Mouse (Mus musculus) adrenal gland, adult 8-10 months (tissue): ENCODE measurements around the gene Tnfsf12. TPM values are rescaled to one million over a fixed set of nuclear protein-coding genes. Genes with fewer than 3 reads are reported as not detected.

ENCODE experiments used
- DNase-seq: peaks from one replicate; pipeline ENCODE4 v3.0.0; 2022
- total RNA-seq, 4 experiments: library from RNA; stranded (reverse); gene quantifications; 2 replicates each; pipeline ENCODE4 v1.2.4; 2022

The Tnfsf12 gene
- total RNA-seq, 4 experiments from 2014 or later = 24.1 to 47.6 (median 36.3) TPM

DNA sequence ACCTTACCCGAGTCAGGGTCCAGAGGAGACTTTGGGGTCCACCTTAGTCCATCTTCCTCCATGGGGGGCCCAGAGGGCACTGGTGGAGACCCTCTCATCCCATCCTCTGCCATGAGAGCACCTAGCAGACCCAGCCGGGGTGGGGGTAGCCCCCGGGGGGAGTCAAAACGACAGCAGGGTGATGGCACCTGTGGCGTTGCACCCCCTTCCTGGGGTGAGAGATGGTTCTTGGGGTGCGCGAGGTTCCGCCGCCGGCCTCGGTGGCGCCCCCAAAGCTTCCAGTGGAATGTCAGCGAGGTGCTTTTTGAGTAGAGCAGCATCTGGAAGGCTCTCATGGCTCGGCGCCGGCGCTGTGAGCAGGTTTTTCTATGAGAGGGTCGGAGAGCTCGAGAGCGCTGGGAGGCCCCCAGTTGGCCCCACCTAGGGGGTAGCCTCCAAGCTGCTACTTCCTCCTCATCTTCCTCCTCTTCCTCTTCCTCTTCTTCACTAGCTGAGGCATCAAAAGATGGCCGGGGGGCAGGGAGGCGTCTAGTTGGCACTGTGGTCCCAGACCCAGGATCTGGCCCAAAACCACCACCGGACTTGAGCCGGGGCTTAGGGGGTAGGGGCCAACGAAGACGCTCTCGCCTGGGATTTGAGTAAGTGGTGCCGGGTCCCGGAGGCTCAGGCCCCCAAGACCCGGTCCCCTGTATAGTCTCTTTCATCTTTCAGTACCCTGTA lies 15.4 kb downstream of the Tnfsf12 start:
- DNase-seq = no peak

DNA sequence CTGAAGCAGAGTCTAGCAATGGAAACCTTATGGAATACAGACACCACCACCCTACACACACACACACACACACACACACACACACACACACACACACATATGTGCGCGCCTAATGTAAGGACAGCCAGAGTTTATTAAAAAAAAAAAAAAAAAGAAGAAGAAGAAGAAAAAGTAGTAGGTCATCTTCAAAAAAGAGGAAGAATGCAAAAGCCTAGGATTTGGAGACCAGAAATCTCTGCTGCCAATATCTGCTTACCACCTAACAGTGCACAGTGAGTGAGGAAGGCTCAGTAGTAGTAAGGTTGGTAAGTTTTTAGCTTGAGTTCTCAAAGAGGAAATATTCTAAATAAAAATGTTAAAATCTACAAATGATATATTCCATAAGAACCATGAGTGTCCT lies 16.5 kb downstream of the Tnfsf12 start:
- DNase-seq = no peak

DNA sequence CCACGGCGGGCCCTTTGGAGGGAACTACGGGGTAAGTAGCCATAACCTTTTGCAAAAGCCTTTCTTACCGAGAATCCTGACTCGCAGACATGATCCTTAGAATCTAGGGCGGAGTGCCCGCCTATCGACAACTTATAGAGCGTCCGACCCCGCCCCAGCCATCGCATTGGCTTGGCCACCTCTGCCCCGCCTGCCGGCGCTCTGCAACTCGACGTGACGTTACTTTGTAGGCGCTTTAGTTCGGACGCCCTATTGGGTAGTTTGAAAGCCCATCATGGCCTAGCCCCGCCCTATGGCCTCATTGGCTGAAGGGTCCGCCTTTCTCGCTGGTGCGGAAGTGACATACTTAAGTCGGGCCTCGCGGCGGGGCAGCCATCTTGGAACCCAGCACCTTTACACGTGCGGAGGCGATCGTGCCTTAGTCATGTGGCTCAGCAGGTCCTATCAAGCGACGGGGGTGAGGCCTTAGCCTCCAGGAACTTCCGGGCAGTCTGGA lies 23.4 kb downstream of the Tnfsf12 start, which contains the start of gene Eif4a1:
TSS of gene Eif4a1 (minus strand) at position 213 of the 496 bp plus-strand sequence.
- peak; percentile 100 for DNase-seq

DNA sequence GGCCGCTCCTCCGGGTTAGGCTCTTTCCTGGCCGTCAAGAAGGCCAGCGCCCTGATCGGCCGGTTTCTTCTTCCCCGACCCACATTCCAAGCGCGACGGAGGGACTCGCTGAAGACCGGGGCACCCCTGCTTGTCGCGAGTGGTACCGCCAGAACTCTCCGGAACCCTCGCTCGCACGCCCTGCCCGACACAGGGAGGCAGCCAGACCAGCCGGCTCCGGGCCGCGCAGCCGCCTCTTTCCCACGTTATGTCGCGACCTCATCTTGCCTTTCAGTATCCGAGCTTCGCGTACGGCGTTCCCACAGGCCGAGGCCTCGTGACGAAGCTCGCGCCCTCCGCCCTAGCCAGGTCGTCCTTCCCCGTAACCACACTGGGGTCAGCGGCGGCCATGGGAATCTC lies 23.9 kb downstream of the Tnfsf12 start:
- DNase-seq = no peak

DNA sequence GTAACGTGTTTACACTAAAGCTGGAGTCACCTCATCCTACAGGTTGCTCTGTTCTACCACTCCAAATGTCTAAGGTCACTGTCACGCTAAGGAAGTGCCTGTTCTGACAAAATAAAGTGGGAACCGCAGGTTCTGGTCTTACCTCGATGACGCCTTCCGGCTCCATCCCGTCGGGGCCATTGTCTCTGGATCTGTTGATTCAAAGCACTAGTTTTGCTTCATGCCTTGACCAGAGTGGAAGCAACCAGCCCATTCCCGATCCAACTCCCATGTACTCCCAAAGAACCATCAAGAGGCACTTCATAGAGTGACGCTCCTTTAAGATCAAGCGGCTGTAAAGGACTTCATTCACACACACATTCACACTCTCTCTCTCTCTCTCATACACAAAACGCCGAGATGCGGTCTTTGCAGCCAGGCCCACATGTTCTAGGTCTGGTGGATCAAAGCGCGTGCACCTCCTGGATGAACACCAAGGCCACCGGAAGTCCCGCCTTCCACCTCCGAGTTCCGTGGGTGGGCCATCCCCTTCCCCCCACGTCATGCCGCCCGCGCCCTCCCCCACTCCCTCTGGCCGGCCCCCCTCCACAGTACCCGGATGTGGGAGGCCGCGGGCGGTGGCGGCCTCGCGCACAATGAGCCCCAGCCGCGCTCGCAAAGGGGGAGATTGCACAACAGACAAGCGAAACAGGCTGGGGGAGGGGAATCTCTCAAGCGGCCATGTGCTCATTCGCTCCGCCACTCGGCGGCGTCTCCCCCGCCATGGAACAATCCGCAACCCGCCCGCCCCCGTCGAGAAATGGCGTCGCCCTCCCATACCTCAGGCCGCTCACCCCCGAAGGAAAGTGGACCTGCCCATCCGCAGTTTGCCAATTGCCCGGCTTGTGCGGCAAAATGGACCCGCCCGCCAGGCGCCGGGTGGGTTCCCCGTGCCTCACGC lies 24.6 kb downstream of the Tnfsf12 start:
- peak; percentile 92 for DNase-seq

DNA sequence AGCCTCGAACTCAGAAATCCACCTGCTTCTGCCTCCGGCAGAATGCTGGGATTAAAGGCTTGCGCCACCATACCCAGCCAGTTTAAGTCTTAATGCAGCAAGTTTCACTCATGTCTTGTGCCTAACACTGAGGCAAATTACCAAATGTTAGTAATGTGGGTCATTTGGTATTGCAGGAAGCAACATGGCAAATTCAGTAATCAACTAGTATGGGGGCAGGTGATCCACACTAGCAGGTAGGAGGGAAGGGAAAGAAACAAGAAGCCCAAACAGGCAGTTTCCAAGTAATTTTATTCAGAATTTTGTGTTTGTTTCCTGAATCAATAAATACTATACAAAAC lies 29.0 kb downstream of the Tnfsf12 start:
- no peak for DNase-seq

DNA sequence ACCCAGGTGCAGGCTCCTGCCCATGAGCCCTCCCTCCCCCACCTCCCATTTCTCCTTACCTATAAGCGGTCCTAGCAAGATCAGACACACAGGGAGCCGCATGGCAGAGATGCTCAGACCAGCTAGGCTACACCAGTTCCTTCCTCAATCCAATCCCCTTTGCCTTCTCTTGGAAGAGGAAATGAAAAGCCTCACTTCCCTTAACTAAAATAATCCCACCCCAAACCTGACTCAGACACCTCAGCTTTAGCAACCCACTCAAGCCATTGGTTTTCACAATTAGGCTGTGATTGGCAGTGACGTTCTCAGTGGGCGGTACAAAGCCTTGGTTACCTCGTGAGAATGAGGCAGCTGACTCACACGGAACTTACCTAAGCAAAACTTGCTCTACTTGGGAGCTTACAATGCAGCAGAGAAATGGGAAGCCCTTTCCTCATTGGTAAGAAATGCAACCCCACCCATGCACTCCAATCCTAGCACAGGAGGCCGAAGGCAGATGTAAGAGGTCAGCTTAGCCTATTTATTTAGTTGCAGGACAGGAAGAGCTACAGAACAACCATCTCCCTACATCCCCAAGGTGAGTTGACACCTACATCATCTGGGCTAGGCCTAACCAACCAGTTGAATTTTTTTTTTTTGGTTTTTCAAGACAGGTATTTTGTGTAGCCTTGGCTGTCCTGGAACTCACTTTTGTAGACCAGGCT lies 29.5 kb downstream of the Tnfsf12 start, which contains the start of gene Cd68:
TSS of gene Cd68 (minus strand) at position 193 of the 704 bp plus-strand sequence.
- no peak for DNase-seq

DNA sequence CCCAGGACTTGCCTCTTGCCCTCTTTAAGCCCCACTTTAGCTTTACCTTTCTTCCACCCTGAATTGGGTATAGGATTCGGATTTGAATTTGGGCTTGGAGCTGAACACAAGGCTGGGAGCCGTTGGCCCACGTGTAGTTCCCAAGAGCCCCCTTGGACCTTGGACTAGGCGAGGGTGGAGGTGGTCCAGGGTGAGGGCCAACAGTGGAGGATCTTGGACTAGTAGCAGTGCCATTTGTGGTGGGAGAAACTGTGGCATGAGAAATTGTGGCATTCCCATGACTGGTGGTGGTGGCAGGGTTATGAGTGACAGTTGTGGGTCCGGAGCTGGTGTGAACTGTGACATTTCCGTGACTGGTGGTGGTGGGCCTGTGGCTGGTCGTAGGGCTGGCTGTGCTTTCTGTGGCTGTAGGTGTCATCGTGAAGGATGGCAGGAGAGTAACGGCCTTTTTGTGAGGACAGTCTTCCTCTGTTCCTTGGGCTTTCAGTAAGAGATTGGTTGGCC lies 30.1 kb downstream of the Tnfsf12 start:
- DNase-seq = no peak

DNA sequence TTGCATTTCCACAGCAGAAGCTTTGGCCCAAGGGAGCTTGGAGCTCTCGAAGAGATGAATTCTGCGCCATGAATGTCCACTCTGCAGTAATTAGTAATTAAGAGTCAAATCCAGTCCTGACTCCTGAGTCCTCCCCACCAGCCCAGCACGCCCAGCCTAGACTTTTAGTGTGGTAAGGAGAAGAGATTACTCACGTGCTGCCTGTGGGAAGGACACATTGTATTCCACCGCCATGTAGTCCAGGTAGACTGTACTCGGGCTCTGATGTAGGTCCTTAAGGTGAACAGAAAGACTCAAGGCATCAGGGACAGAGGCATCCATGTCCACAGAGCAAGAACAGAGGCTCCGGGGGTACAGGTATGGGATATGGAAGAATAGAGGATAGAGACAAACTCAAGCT lies 30.8 kb downstream of the Tnfsf12 start:
- no peak for DNase-seq

DNA sequence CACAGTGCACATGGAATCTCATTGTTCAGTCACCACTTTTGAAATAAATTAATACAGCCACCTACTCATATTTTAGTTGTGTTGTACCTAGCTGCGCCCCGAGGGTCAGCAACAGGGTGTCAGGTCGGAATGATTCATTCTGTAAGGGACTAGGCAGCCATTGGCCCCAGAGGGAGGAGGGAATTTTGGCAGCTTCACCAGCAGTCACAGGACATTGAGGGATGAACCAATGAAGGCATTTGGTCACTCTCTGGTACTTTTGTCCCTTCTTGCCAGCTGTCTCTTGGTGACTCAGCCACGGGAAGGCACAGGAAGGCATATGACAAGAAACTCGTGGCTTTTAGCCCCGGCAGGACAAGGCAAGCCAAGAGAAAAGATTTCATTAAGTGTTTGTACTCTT lies 31.9 kb downstream of the Tnfsf12 start:
- peak; percentile 73 for DNase-seq

DNA sequence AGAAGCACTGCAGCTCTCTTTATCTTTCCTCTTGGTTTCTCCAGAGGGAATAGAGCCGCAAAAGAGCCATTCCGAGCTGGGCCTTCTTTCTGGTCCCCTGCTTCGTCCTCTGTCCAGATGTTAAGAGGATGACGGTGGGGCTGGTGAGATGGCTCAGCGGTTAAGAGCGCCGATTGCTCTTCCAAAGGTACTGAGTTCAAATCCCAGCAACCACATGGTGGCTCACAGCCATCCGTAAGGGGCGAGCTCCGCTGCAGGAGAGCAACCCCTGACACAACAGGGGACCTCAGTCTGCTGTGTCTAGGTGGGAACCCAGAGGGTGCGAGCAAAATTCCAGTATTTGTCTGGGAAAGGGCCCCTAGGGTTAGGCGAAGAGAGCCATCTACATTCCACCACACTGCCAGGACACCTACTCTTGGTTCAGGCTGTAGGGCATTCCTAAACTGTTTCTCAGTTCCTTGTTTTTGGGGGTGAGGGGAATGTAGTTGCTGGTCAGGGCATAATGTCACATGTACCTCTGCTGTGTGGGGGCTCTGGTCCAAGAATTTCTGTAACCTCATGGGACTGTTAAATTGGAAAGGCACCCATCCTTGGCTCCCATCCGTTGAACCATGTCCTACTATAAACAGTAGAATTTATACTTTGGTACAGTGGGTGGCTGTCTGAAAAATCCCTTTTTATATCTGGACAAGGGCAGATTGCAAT lies 32.5 kb downstream of the Tnfsf12 start:
- no peak for DNase-seq

DNA sequence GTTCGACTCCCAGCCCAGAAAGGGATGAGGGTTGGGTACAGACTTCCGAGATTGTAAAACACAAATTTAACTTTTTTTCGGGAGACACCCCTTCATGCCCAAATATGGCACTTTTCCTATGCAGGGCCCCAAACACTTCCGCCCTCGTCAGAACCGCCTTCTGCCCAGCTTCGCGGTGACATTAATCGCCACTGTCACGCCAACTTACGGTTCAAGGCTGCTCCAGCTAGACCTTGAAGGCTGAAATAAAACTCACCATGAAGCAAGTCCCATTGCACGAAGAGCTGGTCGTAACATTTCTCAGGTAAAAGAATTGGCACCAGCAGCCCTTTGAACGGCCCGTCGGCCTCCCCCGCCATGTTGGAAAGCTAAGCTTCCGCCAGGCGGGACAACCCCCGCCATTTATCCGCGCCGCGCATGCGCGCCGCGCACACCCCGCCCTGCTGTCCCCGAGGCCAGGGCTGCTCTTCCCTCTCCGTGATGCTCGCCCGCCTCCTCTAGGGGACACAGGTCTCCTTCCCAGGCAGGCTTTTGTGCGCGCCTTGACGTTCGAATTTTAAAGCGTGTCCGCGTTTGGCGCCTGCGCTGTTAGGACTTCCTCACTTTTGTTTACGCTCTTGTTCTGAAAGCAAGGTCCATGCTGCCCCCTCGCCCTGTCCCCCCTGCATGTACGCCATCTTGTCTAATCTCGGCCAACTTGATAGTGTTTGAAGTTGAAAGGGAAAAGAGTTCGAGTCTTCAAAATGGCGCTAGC lies 33.3 kb downstream of the Tnfsf12 start, which contains the start of gene Mpdu1:
TSS of gene Mpdu1 (minus strand) at position 430 of the 754 bp plus-strand sequence.
- DNase-seq = peak; percentile 96

DNA sequence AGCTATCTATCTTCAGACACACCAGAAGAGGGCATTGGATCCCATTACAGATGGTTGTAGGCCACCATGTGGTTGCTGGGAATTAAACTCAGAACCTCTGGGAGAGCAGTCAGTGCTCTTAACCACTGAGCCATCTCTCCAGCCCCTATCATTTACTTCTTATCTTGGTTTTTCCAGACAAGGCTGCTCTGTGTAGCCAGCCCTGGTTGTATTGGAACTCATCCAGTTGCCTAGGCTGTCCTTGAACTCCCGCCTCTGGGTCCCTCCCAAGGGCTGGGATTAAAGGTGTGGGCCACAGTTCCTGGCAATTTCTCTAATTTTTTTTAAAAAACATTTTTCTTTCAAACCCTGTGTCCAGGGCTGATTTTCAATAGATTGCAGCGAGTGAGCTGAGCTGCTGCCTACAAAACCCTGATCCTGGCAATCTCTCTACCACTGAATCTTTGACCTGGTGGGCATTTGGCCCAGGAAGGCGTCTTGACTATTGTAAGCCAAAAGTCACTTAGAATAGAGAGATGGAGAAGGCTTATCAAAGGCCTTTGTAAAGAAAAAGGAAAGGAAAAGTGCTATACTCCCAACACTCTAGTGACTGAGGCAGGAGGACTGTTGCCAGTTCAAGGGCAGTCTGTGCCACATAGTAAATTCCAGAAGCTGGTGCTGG lies 34.3 kb downstream of the Tnfsf12 start:
- peak; percentile 72 for DNase-seq

DNA sequence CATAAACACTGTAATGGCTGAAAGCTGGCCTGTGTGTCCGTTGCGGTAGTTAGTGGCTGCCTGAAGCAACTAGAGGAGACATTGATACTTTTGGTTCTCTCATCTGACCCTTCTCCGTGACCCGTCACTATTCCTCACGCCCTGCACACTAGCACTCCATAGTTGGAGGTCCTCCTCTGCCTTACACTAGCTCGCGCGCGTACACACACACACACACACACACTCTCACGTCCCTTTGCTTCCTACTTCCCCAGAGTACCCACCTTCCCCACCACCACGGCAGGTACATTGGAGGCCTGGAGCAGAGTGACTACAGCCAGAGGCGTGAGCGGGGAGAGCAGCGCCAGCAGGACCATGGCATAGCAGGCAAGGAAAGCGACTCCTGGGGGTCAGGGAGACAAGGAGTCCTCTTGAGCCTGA lies 38.2 kb downstream of the Tnfsf12 start:
- no peak for DNase-seq

DNA sequence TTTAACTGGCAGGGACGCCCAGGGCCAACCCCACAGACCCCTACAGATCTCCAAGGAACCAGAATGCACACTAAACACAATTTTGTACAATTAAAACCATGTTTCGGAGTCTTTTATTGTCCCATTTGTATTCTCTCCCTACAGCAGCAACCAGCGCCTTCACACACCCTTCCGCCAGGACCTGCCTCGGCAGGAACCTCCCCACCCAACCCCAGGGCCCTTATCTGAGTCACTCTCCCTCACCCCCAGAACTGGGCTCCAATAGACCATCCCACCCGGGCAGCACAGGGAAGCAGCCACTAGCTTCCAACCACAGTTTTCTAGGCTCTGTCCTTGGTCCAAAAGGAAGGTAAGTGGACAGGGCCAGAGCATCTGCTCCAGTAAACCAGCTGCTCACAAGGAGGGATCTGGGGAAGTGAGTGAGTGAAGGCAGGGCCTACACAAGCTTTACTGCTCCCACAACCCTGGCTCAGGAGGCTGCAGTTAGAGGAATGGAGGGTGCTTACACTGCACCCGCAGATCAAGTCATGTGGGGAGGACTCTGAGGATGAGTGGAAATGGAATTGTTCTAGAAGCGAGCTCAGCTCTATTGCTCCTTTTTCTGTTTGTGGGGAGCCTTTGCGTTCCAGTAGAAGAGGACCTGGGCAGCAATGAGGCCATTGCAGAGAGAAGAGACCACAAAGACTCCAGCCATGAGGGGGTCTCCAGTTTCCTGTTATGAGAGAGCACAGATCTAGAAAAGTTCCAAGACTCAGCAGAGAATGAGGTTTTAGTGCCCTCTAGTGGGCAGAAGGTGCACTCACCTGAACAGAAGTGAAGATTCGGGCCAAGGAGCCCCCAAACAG lies 38.8 kb downstream of the Tnfsf12 start:
- DNase-seq = no peak

DNA sequence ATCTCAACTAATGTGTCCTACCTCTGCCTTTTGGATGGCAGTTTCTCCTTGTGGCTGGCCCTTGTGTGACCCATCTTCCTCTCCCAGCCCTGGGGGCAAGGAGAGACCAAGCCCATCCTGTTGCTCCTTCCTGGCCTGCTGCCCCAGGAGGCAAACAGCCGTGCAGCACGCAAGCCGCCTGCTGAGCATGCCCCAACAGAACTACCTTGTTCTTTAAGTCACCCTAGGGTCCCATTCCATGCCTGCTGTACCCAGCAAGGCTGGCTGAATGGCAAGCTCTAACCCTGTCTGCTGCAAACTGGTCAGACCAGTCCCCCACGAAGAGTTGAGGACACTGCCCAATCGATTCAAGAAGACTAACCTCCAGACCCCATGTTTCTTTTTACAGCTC lies 39.6 kb downstream of the Tnfsf12 start:
- DNase-seq = no peak

DNA sequence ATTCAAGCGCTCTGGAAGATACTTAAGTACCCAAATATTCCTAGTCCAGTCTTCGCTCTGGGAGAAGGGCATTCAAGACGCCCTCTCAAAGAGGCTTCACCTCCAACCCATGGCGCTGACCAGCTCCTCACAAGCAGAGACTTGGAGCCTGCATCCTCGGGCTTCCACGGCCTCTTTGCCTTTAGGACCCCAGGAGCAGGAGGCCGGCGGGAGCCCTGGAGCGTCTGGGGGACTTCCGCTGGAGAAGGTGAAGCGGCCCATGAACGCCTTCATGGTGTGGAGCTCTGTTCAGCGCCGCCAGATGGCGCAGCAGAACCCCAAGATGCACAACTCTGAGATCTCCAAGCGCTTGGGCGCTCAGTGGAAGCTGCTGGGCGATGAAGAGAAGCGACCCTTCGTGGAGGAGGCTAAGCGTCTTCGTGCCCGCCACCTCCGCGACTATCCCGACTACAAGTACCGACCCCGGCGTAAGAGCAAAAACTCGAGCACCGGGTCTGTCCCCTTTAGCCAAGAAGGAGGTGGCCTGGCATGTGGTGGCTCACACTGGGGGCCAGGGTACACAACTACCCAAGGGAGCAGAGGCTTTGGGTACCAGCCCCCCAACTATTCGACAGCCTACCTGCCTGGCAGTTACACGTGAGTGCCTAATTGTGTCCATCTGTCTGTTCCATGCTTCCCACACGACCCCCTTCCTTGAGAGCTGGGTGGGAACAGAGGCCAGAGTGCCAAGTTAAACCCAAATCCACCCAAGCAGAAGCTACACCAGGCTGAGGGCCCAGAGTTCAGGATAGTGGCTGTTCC lies 40.2 kb downstream of the Tnfsf12 start, which contains the start of gene Sox15:
TSS of gene Sox15 (plus strand) at position 51 of the 801 bp plus-strand sequence.
- no peak for DNase-seq

DNA sequence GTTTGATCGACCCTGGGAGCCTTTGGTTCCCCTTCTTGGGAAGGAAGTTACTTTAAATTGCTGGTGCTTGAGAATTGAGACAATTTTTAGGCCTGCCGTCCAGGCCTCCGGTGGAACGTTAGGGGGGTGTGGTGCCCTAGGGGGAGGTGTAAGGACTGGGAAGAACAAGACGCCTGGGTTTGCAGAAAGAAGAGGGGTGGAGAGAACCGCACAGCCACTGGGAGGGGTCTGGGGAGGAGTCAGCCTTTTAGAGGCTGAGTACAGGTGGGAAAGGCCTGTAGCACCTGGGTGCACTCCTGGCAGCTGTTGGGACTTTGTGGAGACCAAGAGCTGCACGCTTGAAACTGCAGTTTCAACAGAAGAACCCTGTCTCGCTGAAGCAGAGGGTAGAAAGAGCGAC lies 40.9 kb downstream of the Tnfsf12 start:
- no peak for DNase-seq
